Mouse (Mus musculus) testis, adult 2 months (tissue): ENCODE data around the gene Slit3.

Source experiments
- CTCF ChIP-seq: fragments of 200-500 bp; IDR thresholded peaks from 2 replicates; pipeline ENCODE4 v1.5.1; 2012; ENCODE audit warnings: low read depth, mild to moderate bottlenecking, inconsistent platforms, low read length, moderate library complexity; ENCODE audit not compliant: control insufficient read depth, insufficient read depth, insufficient replicate concordance
- POLR2A ChIP-seq: fragments of 200-500 bp; IDR thresholded peaks from 2 replicates; pipeline ENCODE4 v1.6.1; 2012; ENCODE audit warnings: low read depth, mild to moderate bottlenecking, inconsistent platforms, low read length, moderate library complexity; ENCODE audit not compliant: control insufficient read depth

- TF ChIP-seq POLR2A: no peak
- TF ChIP-seq CTCF: no peak
Observed at GRCm38 (mm10) chr11:35750578-35750977, 629.6 kb downstream of the Slit3 start.
